Mouse (Mus musculus) lung, postnatal 0 days (tissue): ENCODE results near the gene Zfp449. TPM values are rescaled to one million over a fixed set of nuclear protein-coding genes. Genes with fewer than 3 reads are reported as not detected.

Experiments
- ATAC-seq: fragments of 200-750 bp; cut with Nextera tagmentation; 2 replicates; pipeline ENCODE4 v1.8.0; 2017; ENCODE audit warnings: moderate library complexity
- DNase-seq: peaks from one replicate; pipeline ENCODE4 v3.0.0-alpha.2; 2016; ENCODE audit warnings: low spot score
- H3K27ac ChIP-seq: fragments of 300-500 bp; sonication (generic); 2 replicates; pipeline ENCODE4 v1.5.1; 2014; ENCODE audit warnings: antibody characterized with exemption, mild to moderate bottlenecking, low read length, mixed read lengths
- H3K27me3 ChIP-seq: fragments of 300-500 bp; sonication (generic); replicated peaks from 2 replicates; pipeline ENCODE4 v1.6.1; 2014; ENCODE audit warnings: low read length, mixed read lengths; ENCODE audit not compliant: insufficient read depth
- H3K36me3 ChIP-seq: fragments of 300-500 bp; sonication (generic); 2 replicates; pipeline ENCODE4 v1.6.1; 2014; ENCODE audit warnings: low read length, mixed read lengths; ENCODE audit not compliant: insufficient read depth
- H3K4me1 ChIP-seq: fragments of 300-500 bp; sonication (generic); 2 replicates; pipeline ENCODE4 v1.6.1; 2014; ENCODE audit warnings: antibody characterized with exemption, low read depth, low read length, mixed read lengths; ENCODE audit not compliant: insufficient read depth
- H3K4me2 ChIP-seq: fragments of 300-500 bp; sonication (generic); replicated peaks from 2 replicates; pipeline ENCODE4 v1.6.1; 2014; ENCODE audit warnings: low read depth, mild to moderate bottlenecking, low read length, moderate library complexity, mixed read lengths
- H3K4me3 ChIP-seq: fragments of 300-500 bp; sonication (generic); 2 replicates; pipeline ENCODE4 v1.5.1; 2014; ENCODE audit warnings: low read depth, low read length
- H3K9ac ChIP-seq: fragments of 300-500 bp; sonication (generic); replicated peaks from 2 replicates; pipeline ENCODE4 v1.6.1; 2014; ENCODE audit warnings: low read depth, mild to moderate bottlenecking
- H3K9me3 ChIP-seq: fragments of 300-500 bp; sonication (generic); 2 replicates; pipeline ENCODE4 v1.6.1; 2016; ENCODE audit warnings: low read length, mixed read lengths
- CTCF ChIP-seq: IDR thresholded peaks from 2 replicates; pipeline ENCODE4 v1.5.1; 2016; ENCODE audit warnings: antibody characterized with exemption, mild to moderate bottlenecking
- EP300 ChIP-seq: IDR thresholded peaks from 2 replicates; pipeline ENCODE4 v1.6.1; 2016; ENCODE audit warnings: antibody characterized with exemption, mild to moderate bottlenecking, control low read depth
- WGBS: fragments of 180-500 bp; shearing (Covaris S2); extraction: QIAGEN DNeasy Blood & Tissue Kit; methylation state at CpG from one replicate; pipeline ENCODE4 v1.1.7; 2014; 5-methylcytosine and 5-hydroxymethylcytosine counted together
- polyA plus RNA-seq: library from polyadenylated mRNA; unstranded; fragments of >200 nt; fragmentation: Nextera tagmentation; extraction: Ambion mirVana; gene quantifications from 2 replicates; pipeline ENCODE4 v1.2.1, GENCODE M21; 2015

Zfp449 gene
- polyA plus RNA-seq, 1 experiment from 2014 or later, result 2.1 TPM

GRCm38 (mm10) chrX:56405482-56405881 lies 59.3 kb downstream of the Zfp449 start:
- no peak overlapping the region for H3K4me3 ChIP-seq
- ATAC-seq (no peak), DNase-seq (no peak)
- 43% methylated on average over 1 of the region's 1 CpGs for WGBS
- TF ChIP-seq EP300, result no peak
- TF ChIP-seq CTCF, result no peak
- no peaks in the 10 kb centered on the region for H3K9me3 ChIP-seq
- no peaks in the 10 kb centered on the region for H3K27me3 ChIP-seq
- H3K9ac ChIP-seq, result no peak overlapping the region
- no peak overlapping the region for H3K27ac ChIP-seq
- no peak overlapping the region for H3K4me2 ChIP-seq
- no peaks in the 10 kb centered on the region for H3K4me1 ChIP-seq
- no peaks in the 10 kb centered on the region for H3K36me3 ChIP-seq

- no peak for ATAC-seq
- H3K36me3 ChIP-seq, result no peaks in the 10 kb centered on the region
- H3K4me2 ChIP-seq, result no peak overlapping the region
- H3K27me3 ChIP-seq, result no peaks in the 10 kb centered on the region
- TF ChIP-seq EP300 (no peak), CTCF (no peak)
- 50% methylated on average over 5 of the region's 5 CpGs for WGBS
- H3K4me3 ChIP-seq, result no peak overlapping the region
- no peak for DNase-seq
- H3K4me1 ChIP-seq, result no peaks in the 10 kb centered on the region
- no peak overlapping the region for H3K27ac ChIP-seq
- H3K9me3 ChIP-seq, result no peaks in the 10 kb centered on the region
- no peak overlapping the region for H3K9ac ChIP-seq
These were observed 59.9 kb downstream of the Zfp449 start for GRCm38 (mm10) chrX:56406128-56406527.

Other genes with a start within 250 kb of the Zfp449 start
- 0.42 and 2.4 TPM in 2 replicates for gene 3830403N18Rik, start 209.8 kb upstream of the Zfp449 start, polyA plus RNA-seq
- gene Gm773, start 133.5 kb upstream of the Zfp449 start, polyA plus RNA-seq, result not detected in 2 replicates
- gene Smim10l2a, start 28.2 kb downstream of the Zfp449 start, polyA plus RNA-seq, result 1.4 and 1.5 TPM in 2 replicates
- 0.74 TPM in 1 of 2 replicates, not detected in the other for gene Gm2174, start 101.6 kb downstream of the Zfp449 start, polyA plus RNA-seq
- gene Ints6l, start 108.5 kb downstream of the Zfp449 start, polyA plus RNA-seq, result 27.0 and 30.9 TPM in 2 replicates
- not detected in 2 replicates for gene Gm10477, start 178.3 kb downstream of the Zfp449 start, polyA plus RNA-seq
- gene Gm648, start 203.2 kb downstream of the Zfp449 start, polyA plus RNA-seq, result 0.11 TPM in 1 of 2 replicates, not detected in the other